Mouse (Mus musculus): ENCODE results near the gene Dusp22. TPM values are rescaled to one million over a fixed set of nuclear protein-coding genes. Genes with fewer than 3 reads are reported as not detected.

The Dusp22 gene
- total RNA-seq, 2 experiments from 2014 or later, result 4.3 TPM; not detected in 1

DNA sequence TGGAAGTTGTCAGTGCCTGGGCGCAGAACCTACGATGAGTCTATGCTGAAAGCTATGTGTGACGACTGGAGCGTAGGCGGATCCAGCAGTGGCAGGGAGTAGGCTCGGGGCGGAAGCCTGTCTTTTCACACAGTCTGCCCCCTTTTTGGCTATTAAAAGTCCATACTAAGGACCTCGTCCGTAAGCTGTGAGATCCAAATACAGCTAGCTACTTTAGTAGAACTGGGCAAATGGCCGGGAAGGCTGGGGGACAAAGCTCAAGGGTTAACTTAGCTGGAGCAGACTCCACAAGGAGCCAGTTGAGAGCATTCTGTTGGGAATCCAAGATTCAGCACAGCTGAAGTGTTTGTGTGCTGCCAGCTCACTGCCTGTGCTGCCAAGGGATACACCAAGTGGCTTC lies 6.7 kb downstream of the Dusp22 start:
- no peak for ATAC-seq (replicated peaks; ENCODE audit: low FRiP score, low TSS enrichment, poor library complexity, severe bottlenecking)

GRCm38 (mm10) chr13:30668301-30668700 lies 8.5 kb downstream of the Dusp22 start:
- no peak for ATAC-seq (replicated peaks; ENCODE audit: low FRiP score, low TSS enrichment, poor library complexity, severe bottlenecking)

DNA sequence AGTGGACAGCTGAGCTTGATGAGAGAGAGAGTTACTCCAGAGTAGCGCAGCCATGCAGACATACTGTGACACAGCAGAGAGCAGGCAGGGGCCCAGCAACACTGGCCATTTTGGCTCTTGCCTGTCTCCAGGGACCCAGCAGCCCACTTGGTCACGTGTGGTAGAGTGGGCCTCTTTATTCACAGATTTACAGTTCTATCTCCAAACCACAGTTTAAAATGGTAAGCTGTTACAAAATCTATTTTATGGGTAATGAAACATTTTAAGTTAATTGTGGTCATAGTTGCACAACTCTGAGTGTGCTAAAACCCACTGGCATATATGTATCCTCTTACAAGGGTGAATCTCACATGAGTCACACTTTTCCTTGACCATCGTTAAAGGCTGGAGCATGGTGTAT lies 9.5 kb downstream of the Dusp22 start:
- no peak for ATAC-seq (replicated peaks; ENCODE audit: low FRiP score, low TSS enrichment, poor library complexity, severe bottlenecking)

- ATAC-seq (replicated peaks; ENCODE audit: low FRiP score, low TSS enrichment, poor library complexity, severe bottlenecking), result no peak
Observed at GRCm38 (mm10) chr13:30673878-30674277, 14.1 kb downstream of the Dusp22 start.

GRCm38 (mm10) chr13:30678822-30679221 lies 19.0 kb downstream of the Dusp22 start:
- ATAC-seq (replicated peaks; ENCODE audit: low FRiP score, low TSS enrichment, poor library complexity, severe bottlenecking), result no peak

DNA sequence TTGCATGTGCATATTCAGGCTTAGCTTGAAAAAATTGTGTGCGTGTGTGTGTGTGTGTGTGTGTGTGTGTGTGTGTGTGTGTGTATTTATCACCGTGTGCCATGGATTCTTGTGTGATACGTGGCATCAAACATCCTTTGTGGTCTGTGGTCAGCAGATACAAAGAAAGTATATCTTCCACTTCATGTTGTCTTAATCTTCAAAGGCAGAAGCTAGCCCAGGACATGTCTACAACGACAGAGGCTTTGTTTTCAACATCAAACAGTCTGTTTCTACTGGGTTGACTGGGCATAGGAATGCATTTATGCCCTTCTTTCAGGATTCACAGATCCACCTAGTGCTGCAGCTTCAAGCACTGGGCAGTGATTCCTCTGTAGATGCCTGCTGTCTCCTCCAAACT lies 22.1 kb downstream of the Dusp22 start:
- no peak for ATAC-seq (replicated peaks; ENCODE audit: low FRiP score, low TSS enrichment, poor library complexity, severe bottlenecking)

GRCm38 (mm10) chr13:30682328-30682727 lies 22.5 kb downstream of the Dusp22 start:
- ATAC-seq (replicated peaks; ENCODE audit: low FRiP score, low TSS enrichment, poor library complexity, severe bottlenecking), result no peak

- no peak for ATAC-seq (replicated peaks; ENCODE audit: low FRiP score, low TSS enrichment, poor library complexity, severe bottlenecking)
Observed at GRCm38 (mm10) chr13:30684614-30685122, 24.9 kb downstream of the Dusp22 start.

DNA sequence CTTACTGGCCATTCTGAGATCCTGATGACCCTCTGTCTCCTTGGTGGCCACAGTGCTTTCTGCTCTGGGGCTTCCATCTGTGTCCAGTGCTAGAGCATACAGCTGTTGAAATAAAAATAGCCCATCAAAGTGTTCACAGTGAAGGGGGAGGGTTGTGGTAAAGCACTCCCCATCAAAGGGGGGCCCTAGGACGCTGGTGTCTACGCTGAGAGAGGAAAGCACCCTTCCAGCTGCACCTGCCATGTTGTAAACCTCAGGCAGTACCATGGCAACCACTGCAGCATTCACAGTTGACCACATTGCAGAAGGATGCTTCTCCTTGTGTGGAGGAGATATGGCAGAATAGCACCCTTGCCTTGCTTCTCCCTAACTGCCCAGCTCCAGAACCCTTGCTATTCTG lies 26.2 kb downstream of the Dusp22 start:
- ATAC-seq (replicated peaks; ENCODE audit: low FRiP score, low TSS enrichment, poor library complexity, severe bottlenecking), result no peak

DNA sequence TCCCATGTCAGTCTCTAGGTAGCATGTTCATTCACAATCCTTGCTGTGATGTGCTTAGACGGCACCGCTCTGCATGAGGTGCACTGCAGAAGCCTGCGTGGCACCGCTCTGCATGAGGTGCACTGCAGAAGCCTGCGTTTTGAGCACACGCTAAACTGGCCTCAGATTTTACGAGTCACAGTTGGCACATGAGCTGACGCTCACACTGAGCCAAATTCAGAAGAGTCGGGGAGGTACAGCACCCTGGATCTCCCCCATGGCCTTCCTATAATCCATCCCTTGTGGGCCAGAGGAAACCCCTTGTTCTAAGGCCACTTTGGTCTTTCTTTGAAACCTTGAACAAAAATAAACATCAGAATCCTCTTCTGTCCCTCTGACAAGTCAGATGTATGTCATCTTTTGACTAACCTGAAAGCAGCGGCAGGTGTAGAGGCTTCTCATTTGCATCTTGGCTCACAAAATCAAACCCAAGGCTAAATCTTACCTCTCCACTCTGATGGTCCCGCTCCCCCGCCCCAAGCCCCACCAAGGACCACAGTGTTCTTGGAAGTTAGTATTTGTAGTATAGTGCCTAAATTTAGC lies 28.3 kb downstream of the Dusp22 start:
- no peak for ATAC-seq (replicated peaks; ENCODE audit: low FRiP score, low TSS enrichment, poor library complexity, severe bottlenecking)

DNA sequence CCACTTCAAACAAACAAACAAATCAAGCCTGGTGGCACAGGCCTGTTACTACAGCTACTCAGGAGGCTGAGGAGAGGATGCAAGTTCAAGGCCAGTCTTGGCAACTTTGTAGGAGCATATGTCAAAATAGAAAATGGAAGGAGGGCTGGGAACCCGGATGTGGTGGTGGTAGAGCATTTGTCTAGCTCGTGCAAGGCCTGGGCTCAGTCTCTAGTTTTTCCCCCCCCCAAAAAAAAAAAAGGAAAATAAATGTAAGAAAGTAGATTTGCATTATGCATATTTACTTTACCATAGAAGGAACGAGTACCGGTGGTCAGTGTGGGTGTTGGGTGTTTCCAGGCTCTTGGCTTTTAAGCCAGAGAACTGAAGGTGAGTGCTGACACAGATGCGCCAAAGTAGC lies 29.7 kb downstream of the Dusp22 start:
- ATAC-seq (replicated peaks; ENCODE audit: low FRiP score, low TSS enrichment, poor library complexity, severe bottlenecking), result no peak

- ATAC-seq (replicated peaks; ENCODE audit: low FRiP score, low TSS enrichment, poor library complexity, severe bottlenecking), result no peak
Observed at GRCm38 (mm10) chr13:30691441-30692292, 31.9 kb downstream of the Dusp22 start.

DNA sequence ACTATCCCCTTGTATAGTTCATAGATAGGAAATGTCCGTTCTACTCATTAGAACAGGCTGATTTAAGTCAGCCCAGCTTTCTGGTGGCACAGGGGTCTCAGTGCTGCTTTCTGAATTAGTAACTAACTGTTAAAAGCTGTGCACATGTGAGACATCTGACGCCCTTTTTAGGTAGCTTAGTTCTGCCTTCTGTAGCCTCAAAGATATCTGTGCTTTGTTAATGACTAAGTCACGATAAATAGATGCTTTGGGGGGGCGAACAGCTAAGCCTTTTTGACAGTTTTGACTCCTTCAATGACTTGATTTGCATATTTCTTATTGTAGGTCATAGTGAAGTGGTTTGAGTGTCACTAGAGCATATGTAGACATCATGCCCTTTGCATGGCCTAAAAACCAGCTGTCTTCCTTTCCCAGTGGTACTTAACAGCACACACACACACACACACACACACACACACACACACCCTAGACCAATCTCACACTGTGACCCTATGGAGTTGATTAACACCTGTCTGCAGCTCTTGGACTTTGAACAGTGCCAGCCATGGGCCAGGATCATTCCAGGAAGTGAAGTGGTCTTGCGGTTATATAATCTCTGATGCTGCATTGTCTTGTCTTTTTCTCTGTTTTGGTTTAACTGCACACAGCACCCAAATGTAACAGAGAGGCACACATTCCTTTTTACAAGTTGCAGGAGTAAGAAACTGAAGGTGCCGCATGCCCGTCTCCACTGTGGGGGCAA lies 33.0 kb downstream of the Dusp22 start:
- ATAC-seq (replicated peaks; ENCODE audit: low FRiP score, low TSS enrichment, poor library complexity, severe bottlenecking), result no peak

DNA sequence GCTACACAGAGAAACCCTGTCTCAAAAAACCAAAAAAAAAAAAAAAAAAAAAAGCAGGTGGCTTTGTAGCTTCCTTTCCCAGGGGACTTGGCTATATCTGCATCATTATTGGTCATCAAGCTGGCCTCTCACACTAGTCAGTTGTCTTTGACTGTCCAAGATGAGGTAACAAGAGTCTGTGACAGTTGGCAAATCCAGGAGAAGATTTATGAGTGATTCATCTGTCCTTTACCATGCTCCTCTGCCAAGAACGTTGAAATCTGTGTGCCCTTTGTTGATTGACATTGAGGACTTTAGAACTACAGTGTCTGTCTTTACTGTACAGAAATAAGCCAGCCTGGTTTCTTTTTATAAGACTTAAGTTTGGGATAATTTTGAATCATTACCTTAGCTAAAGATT lies 35.4 kb downstream of the Dusp22 start:
- ATAC-seq (replicated peaks; ENCODE audit: low FRiP score, low TSS enrichment, poor library complexity, severe bottlenecking), result no peak

DNA sequence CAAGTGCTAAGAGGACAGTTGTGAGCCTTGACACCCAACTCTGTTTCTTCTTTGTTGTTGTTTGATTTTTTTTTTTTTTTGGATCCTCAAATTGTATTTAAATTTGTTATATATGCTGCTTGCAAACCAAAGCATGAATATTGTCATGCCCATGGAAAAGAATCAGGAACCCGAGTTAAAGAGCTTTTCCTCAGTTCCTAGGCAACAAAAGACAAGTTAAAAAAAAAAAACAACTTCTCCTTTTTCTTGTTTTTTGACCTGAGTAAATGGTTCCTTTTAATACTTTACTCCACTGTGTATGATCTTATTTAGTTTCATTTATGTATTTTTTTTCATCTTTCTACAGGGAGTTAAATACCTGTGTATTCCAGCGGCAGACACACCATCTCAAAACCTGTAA lies 36.1 kb downstream of the Dusp22 start:
- no peak for ATAC-seq (replicated peaks; ENCODE audit: low FRiP score, low TSS enrichment, poor library complexity, severe bottlenecking)

DNA sequence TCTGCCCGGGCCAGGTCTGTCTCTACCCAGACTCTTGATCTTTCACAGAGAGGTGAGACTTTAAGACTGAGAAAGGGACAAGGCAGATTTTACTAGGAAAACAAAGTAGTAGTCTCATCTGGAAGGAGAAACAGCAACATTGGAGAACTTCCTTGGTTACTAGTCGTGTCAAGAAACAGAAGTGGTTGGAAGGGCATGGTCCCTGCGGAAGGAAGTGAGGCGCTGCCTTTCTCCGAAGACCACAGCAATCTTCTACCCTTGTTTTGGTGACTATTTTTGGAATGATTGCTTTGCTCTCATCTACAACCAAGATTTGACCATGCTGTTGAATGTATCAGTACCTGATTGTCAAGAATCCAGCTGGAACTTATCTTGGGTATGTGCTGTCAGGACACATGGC lies 38.1 kb downstream of the Dusp22 start:
- no peak for ATAC-seq (replicated peaks; ENCODE audit: low FRiP score, low TSS enrichment, poor library complexity, severe bottlenecking)

- no peak for ATAC-seq (replicated peaks; ENCODE audit: low FRiP score, low TSS enrichment, poor library complexity, severe bottlenecking)
Observed at GRCm38 (mm10) chr13:30702695-30703094, 42.9 kb downstream of the Dusp22 start.

DNA sequence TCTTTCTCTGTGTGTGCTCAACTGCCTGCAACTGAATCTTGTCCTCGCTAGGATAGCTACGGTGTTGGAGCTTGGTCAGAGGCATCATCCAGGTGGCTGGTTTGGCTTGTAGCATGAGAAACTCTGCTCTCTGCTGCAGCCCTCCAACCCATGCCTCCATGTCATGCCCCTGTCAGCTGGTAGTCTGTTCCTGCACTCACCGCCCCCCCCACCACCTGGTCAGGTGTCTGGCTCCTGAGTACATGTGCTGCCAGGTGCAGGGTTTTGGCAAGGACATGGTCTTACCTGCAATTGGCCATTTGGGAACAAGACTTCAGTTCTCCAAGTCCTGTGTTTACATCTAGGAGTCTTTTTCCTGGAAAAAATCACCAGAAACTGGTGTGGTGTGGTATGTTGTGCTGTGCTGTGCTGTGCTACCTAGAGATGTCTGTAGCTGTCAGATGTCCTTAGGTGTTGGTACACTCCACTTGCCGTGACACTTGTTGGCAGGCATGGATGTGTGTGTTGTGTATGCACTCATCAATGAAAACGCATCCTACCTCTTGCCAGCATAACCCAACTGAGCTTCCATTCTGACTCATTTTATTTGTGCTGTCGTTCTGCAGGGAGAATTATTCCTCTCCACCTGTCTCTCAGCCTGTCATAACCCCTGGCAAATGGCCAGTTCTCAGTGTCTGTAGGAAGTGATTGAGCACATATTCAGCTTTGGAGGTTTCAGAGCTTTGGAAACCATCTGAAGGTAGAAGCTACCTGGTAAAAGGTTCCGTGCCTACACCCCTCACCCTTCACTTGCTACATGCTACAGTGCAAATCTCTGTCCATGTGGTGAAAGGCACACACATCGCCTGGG lies 44.7 kb downstream of the Dusp22 start:
- no peak for ATAC-seq (replicated peaks; ENCODE audit: low FRiP score, low TSS enrichment, poor library complexity, severe bottlenecking)

DNA sequence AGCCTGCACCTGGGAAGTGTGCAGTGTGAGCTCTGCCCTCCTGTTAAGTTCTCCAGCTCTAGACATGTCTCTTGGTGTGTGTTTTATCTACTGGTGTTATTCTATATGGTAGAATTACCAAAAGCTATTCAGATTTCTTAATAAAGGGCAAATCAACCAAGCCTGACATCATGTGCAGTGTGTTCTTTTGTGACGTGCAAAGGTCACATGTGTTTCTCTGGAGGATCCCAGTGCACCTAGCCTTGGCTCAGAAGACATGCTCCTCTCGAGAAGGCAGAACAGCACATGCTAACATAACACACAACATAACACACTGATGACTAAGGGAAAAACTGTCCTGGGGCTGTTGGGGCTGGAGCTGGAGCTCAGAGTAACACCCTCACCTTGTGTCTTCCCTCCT lies 51.3 kb downstream of the Dusp22 start:
- ATAC-seq (replicated peaks; ENCODE audit: low FRiP score, low TSS enrichment, poor library complexity, severe bottlenecking), result no peak
